Mouse (Mus musculus): Measurements from ENCODE around the gene Exosc2. TPM values are rescaled to one million over a fixed set of nuclear protein-coding genes. Genes with fewer than 3 reads are reported as not detected.

The Exosc2 gene
- polyA plus RNA-seq, 1 experiment from 2014 or later, result 73.6 TPM

DNA sequence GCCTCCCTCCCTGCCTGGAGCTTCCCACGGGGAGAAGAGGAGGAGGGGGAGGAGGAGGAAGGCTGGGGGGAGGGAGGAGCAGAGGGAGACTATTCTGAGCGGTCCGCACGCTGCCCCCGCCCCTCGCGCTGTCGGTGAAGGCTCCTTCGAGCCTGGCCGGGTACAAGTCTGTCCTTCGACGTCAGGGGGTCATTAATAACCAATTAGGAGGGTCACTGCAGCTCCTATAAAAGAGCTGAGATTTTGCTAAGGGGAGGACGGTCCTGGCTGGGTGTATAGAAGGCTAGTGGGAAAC, 31.1 kb upstream of the Exosc2 start:
- Histone ChIP-seq H3K36me3 (ENCODE audit: control insufficient read depth, insufficient read depth, low read length) (no peaks in the 10 kb centered on the region), H3K4me1 (ENCODE audit: control insufficient read depth, insufficient read depth, low read length) (peaks cover 20% of the 10 kb centered on the region), H3K27me3 (ENCODE audit: control insufficient read depth, insufficient read depth, low read length) (peaks cover 98% of the 10 kb centered on the region), H3K9me3 (ENCODE audit: control insufficient read depth, low read length) (no peaks in the 10 kb centered on the region), H3K4me2 (replicated peaks; ENCODE audit: low read depth, low read length) (no peak overlapping the region), H3K9ac (ENCODE audit: low read depth, low read length) (no peak overlapping the region), H3K27ac (ENCODE audit: low read depth, low read length) (no peak overlapping the region), H3K4me3 (ENCODE audit: low read length) (no peak overlapping the region; the same call in 1 of the 2 replicates)
- no peak for ATAC-seq (ENCODE audit: low FRiP score, low TSS enrichment)
- WGBS, result 3% methylated on average over 12 of the region's 13 CpGs

GRCm38 (mm10) chr2:31639901-31640608, 30.5 kb upstream of the Exosc2 start, which contains the start of gene Prdm12:
TSS of gene Prdm12 (plus strand) at chr2:31640037.
- peaks cover 20% of the 10 kb centered on the region for H3K4me1 ChIP-seq (ENCODE audit: control insufficient read depth, insufficient read depth, low read length)
- 2% methylated on average over 41 of the region's 41 CpGs for WGBS
- no peak for ATAC-seq (ENCODE audit: low FRiP score, low TSS enrichment)
- no peak within 1 kb of the TSS for H3K4me2 ChIP-seq (replicated peaks; ENCODE audit: low read depth, low read length)
- H3K36me3 ChIP-seq (ENCODE audit: control insufficient read depth, insufficient read depth, low read length), result no peaks in the 10 kb centered on the region
- H3K9ac ChIP-seq (ENCODE audit: low read depth, low read length), result no peak within 1 kb of the TSS
- no peak within 1 kb of the TSS; the same call in none of the 2 replicates for H3K4me3 ChIP-seq (ENCODE audit: low read length)
- H3K27me3 ChIP-seq (ENCODE audit: control insufficient read depth, insufficient read depth, low read length), result peaks cover 97% of the 10 kb centered on the region
- H3K9me3 ChIP-seq (ENCODE audit: control insufficient read depth, low read length), result no peaks in the 10 kb centered on the region
- H3K27ac ChIP-seq (ENCODE audit: low read depth, low read length), result no peak within 1 kb of the TSS

- ATAC-seq (ENCODE audit: low FRiP score, low TSS enrichment), result no peak
- WGBS, result under 1% methylated on average over 48 of the region's 48 CpGs
- Histone ChIP-seq H3K36me3 (ENCODE audit: control insufficient read depth, insufficient read depth, low read length) (no peaks in the 10 kb centered on the region), H3K9me3 (ENCODE audit: control insufficient read depth, low read length) (no peaks in the 10 kb centered on the region), H3K27ac (ENCODE audit: low read depth, low read length) (no peak overlapping the region), H3K27me3 (ENCODE audit: control insufficient read depth, insufficient read depth, low read length) (peaks cover 95% of the 10 kb centered on the region), H3K4me2 (replicated peaks; ENCODE audit: low read depth, low read length) (no peak overlapping the region), H3K9ac (ENCODE audit: low read depth, low read length) (no peak overlapping the region), H3K4me1 (ENCODE audit: control insufficient read depth, insufficient read depth, low read length) (peaks cover 14% of the 10 kb centered on the region; the same call in 1 of the 2 replicates), H3K4me3 (ENCODE audit: low read length) (no peak overlapping the region; the same call in 1 of the 2 replicates)
These were observed 29.7 kb upstream of the Exosc2 start for GRCm38 (mm10) chr2:31640609-31641507.

DNA sequence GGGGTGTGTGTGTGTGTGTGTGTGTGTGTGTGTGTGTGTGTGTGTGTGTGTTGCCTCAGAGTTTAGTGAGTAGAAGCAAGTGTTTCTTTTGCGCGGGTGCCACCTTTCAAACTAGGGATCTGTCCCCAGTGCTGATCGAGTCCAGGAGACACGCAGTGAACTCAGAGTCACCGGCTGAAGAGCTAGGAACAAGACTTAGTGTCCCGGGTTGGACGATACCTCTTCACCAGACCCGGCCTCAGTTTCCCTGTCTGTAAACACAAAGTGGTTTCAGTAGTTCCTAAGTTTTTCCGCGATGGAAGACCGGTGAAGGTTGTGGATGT, 29.0 kb upstream of the Exosc2 start:
- H3K27me3 ChIP-seq (ENCODE audit: control insufficient read depth, insufficient read depth, low read length), result peaks cover 95% of the 10 kb centered on the region
- H3K27ac ChIP-seq (ENCODE audit: low read depth, low read length), result no peak overlapping the region
- WGBS, result under 1% methylated on average over 11 of the region's 11 CpGs
- ATAC-seq (ENCODE audit: low FRiP score, low TSS enrichment), result no peak
- H3K4me1 ChIP-seq (ENCODE audit: control insufficient read depth, insufficient read depth, low read length), result peaks cover 8% of the 10 kb centered on the region; the same call in 1 of the 2 replicates
- H3K36me3 ChIP-seq (ENCODE audit: control insufficient read depth, insufficient read depth, low read length), result no peaks in the 10 kb centered on the region
- no peak overlapping the region for H3K4me3 ChIP-seq (ENCODE audit: low read length)
- no peak overlapping the region for H3K4me2 ChIP-seq (replicated peaks; ENCODE audit: low read depth, low read length)
- no peak overlapping the region for H3K9ac ChIP-seq (ENCODE audit: low read depth, low read length)
- H3K9me3 ChIP-seq (ENCODE audit: control insufficient read depth, low read length), result no peaks in the 10 kb centered on the region

- Histone ChIP-seq H3K27me3 (ENCODE audit: control insufficient read depth, insufficient read depth, low read length) (peaks cover 95% of the 10 kb centered on the region), H3K27ac (ENCODE audit: low read depth, low read length) (no peak overlapping the region), H3K4me1 (ENCODE audit: control insufficient read depth, insufficient read depth, low read length) (0 out of 2 replicates have a peak, but pooled peaks cover 4% of the 10 kb centered on the region), H3K4me2 (replicated peaks; ENCODE audit: low read depth, low read length) (no peak overlapping the region), H3K9ac (ENCODE audit: low read depth, low read length) (no peak overlapping the region), H3K36me3 (ENCODE audit: control insufficient read depth, insufficient read depth, low read length) (no peaks in the 10 kb centered on the region), H3K9me3 (ENCODE audit: control insufficient read depth, low read length) (no peaks in the 10 kb centered on the region), H3K4me3 (ENCODE audit: low read length) (no peak overlapping the region)
- 2% methylated on average over 18 of the region's 18 CpGs for WGBS
- ATAC-seq (ENCODE audit: low FRiP score, low TSS enrichment), result no peak
These were observed 28.6 kb upstream of the Exosc2 start for GRCm38 (mm10) chr2:31641929-31642328.

GRCm38 (mm10) chr2:31653971-31654853, 16.3 kb upstream of the Exosc2 start:
- peaks cover 73% of the 10 kb centered on the region for H3K27me3 ChIP-seq (ENCODE audit: control insufficient read depth, insufficient read depth, low read length)
- no peaks in the 10 kb centered on the region for H3K9me3 ChIP-seq (ENCODE audit: control insufficient read depth, low read length)
- H3K4me3 ChIP-seq (ENCODE audit: low read length), result peak overlapping the region; percentile 55
- WGBS, result under 1% methylated on average over 107 of the region's 109 CpGs
- H3K9ac ChIP-seq (ENCODE audit: low read depth, low read length), result peak overlapping the region; percentile 44
- peak overlapping the region; percentile 99 for H3K4me2 ChIP-seq (replicated peaks; ENCODE audit: low read depth, low read length)
- peaks cover 7% of the 10 kb centered on the region; the same call in 1 of the 2 replicates for H3K4me1 ChIP-seq (ENCODE audit: control insufficient read depth, insufficient read depth, low read length)
- peak; percentile 53; the same call in 1 of the 2 replicates for ATAC-seq (ENCODE audit: low FRiP score, low TSS enrichment)
- H3K27ac ChIP-seq (ENCODE audit: low read depth, low read length), result no peak overlapping the region
- H3K36me3 ChIP-seq (ENCODE audit: control insufficient read depth, insufficient read depth, low read length), result no peaks in the 10 kb centered on the region

- Histone ChIP-seq H3K9ac (ENCODE audit: low read depth, low read length) (no peak overlapping the region), H3K4me3 (ENCODE audit: low read length) (peak overlapping the region; percentile 55), H3K4me1 (ENCODE audit: control insufficient read depth, insufficient read depth, low read length) (peaks cover 7% of the 10 kb centered on the region; the same call in 1 of the 2 replicates), H3K27ac (ENCODE audit: low read depth, low read length) (no peak overlapping the region), H3K36me3 (ENCODE audit: control insufficient read depth, insufficient read depth, low read length) (no peaks in the 10 kb centered on the region), H3K27me3 (ENCODE audit: control insufficient read depth, insufficient read depth, low read length) (peaks cover 68% of the 10 kb centered on the region), H3K9me3 (ENCODE audit: control insufficient read depth, low read length) (no peaks in the 10 kb centered on the region), H3K4me2 (replicated peaks; ENCODE audit: low read depth, low read length) (peak overlapping the region; percentile 99)
- no peak for ATAC-seq (ENCODE audit: low FRiP score, low TSS enrichment)
- WGBS, result 4% methylated on average over 22 of the region's 22 CpGs
These were observed 15.5 kb upstream of the Exosc2 start for GRCm38 (mm10) chr2:31654854-31655559.

GRCm38 (mm10) chr2:31656374-31656773, 14.1 kb upstream of the Exosc2 start:
- Histone ChIP-seq H3K9ac (ENCODE audit: low read depth, low read length) (no peak overlapping the region), H3K36me3 (ENCODE audit: control insufficient read depth, insufficient read depth, low read length) (no peaks in the 10 kb centered on the region), H3K4me3 (ENCODE audit: low read length) (no peak overlapping the region), H3K27me3 (ENCODE audit: control insufficient read depth, insufficient read depth, low read length) (peaks cover 57% of the 10 kb centered on the region), H3K27ac (ENCODE audit: low read depth, low read length) (no peak overlapping the region), H3K4me1 (ENCODE audit: control insufficient read depth, insufficient read depth, low read length) (peaks cover 7% of the 10 kb centered on the region; the same call in 1 of the 2 replicates), H3K9me3 (ENCODE audit: control insufficient read depth, low read length) (no peaks in the 10 kb centered on the region), H3K4me2 (replicated peaks; ENCODE audit: low read depth, low read length) (no peak overlapping the region)
- no peak for ATAC-seq (ENCODE audit: low FRiP score, low TSS enrichment)
- WGBS, result 88% methylated on average over 7 of the region's 7 CpGs

All from kidney, embryonic 14.5 days (tissue).